Mouse (Mus musculus): ENCODE data around the gene Rab19.

DNA sequence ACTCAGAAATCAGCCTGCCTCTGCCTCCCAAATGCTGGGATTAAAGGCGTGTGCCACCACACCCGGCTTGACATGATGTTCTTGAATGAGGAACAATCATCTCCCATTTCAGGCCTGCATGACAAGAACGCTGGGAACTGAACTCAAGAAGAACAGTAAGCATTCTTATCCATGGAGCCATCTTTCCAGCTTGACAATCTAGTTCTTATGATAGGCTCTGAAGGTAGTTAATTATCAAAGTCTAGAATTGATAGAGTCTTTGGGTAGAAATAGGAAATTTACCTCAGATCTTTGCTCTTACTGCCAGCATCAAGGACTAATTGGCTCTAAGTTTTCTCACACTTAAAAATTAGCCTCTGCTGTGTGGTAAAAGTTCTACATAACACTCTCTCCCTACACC, 699 bp upstream of the Rab19 start:
- no peak for TF ChIP-seq CTCF (IDR thresholded peaks at IDR 0.05)
- no peak for TF ChIP-seq EP300 (IDR thresholded peaks at IDR 0.05)
